Mouse (Mus musculus): Measurements from ENCODE around the gene Trappc4. TPM values are rescaled to one million over a fixed set of nuclear protein-coding genes. Genes with fewer than 3 reads are reported as not detected.
A peak's percentile ranks its signal among the peaks of the same experiment; 100 is the strongest.

Trappc4 gene
- total and polyA plus RNA-seq, 3 experiments: 129 to 140 TPM; not detected in 1

DNA sequence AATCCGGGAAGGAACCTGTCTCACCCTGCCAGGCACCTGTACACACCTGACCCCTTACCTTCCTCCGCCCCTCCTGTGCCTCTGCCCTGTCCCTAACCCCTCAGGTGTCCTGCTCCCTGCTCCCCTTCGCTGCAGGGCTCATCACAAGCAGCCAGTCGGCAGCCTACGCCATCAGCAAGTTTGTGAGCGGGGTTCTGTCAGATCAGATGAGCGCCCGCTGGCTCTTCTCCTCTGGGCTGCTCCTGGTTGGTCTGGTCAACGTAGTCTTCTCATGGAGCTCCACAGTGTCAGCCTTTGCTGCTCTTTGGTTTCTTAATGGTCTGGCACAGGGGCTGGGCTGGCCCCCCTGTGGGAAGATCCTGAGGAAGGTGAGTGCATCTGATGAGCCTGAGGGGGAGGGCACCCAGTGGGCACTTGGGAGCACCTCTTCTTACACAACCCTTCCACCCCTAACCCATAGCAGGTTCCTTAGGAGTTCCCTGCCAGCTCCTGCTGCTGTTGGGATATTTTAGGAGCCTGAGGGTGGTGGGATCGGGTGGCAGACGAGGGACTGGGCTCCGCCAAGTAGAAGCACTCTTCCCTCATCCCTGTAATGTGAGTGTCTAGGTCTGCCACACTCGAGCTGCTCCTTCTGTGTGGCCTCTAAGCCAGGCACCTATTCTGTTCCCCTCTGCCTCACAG lies 8.1 kb downstream of the Trappc4 start:
- peaks cover 0 to 14% of the 10 kb centered on the region in 2 experiments; a peak in 2 of 4 replicates for H3K4me1 ChIP-seq (ENCODE audit: control insufficient read depth in 1 of 2, insufficient read depth in 2 of 2, low read length in 2 of 2)

DNA sequence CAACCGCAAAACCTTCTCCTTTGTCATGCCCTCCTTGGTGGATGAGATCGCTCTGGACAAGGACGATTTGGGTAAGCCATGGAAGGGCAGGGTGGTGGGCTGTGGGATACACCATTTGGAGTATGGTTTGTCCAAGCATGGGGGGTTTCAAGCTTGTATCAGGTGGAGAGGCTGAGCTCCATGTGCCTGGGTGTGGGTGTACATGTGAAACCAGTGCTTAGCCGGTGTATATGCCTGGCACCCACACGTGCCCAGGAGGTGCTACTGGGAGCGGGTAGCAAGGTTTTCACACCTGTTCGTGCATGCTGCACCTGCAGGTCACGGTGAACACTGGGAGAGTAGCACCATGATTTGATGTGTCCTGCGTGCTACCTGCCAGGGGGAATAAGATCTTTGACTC lies 8.8 kb downstream of the Trappc4 start:
- DNase-seq (ENCODE audit: low read depth, low spot score): no peak
- Histone ChIP-seq H3K4me3 (ENCODE audit: control insufficient read depth in 1 of 2, insufficient read depth in 1 of 2, low read depth in 2 of 2, low read length in 2 of 2) (peak overlapping the region; percentile 72 to 73; a peak in 3 of 4 replicates), H3K27ac (ENCODE audit: control insufficient read depth, low read depth, low read length) (no peak overlapping the region), H3K9ac (ENCODE audit: control insufficient read depth, low read depth, low read length, poor library complexity, severe bottlenecking) (peak overlapping the region; percentile 80), H3K27me3 (ENCODE audit: control insufficient read depth in 1 of 2, insufficient read depth in 2 of 2, low read length in 2 of 2) (no peaks in the 10 kb centered on the region), H3K9me3 (replicated peaks; ENCODE audit: insufficient read depth, low read length) (no peaks in the 10 kb centered on the region), H3K4me1 (ENCODE audit: control insufficient read depth in 1 of 2, insufficient read depth in 2 of 2, low read length in 2 of 2) (peaks cover 0 to 14% of the 10 kb centered on the region in 2 experiments; a peak in 2 of 4 replicates), H3K36me3 (ENCODE audit: control insufficient read depth in 1 of 2, insufficient read depth in 2 of 2, low read length in 2 of 2) (peaks cover 3 to 4% of the 10 kb centered on the region in 2 experiments), H3K79me2 (ENCODE audit: control insufficient read depth, insufficient read depth, low read length, poor library complexity) (peaks cover 8% of the 10 kb centered on the region; the same call in 1 of the 2 replicates)
- no peak for TF ChIP-seq EP300 (IDR thresholded peaks at IDR 0.05; ENCODE audit: low read depth in 1 of 2, low read length in 2 of 2)
- TF ChIP-seq SIN3A (IDR thresholded peaks at IDR 0.05; ENCODE audit: low read length): no peak
- no peak for TF ChIP-seq ZMIZ1 (IDR thresholded peaks at IDR 0.05; ENCODE audit: low read depth, low read length)
- TF ChIP-seq CHD1 (IDR thresholded peaks at IDR 0.05; ENCODE audit: low read depth, low read length): no peak
- no peak for TF ChIP-seq BHLHE40 (IDR thresholded peaks at IDR 0.05; ENCODE audit: borderline replicate concordance, low read depth, low read length)
- no peak for TF ChIP-seq POLR2AphosphoS5 (IDR thresholded peaks at IDR 0.05; ENCODE audit: borderline replicate concordance, low read depth, low read length)
- TF ChIP-seq JUND (IDR thresholded peaks at IDR 0.05; ENCODE audit: low read depth, low read length): no peak
- TF ChIP-seq CTCF (IDR thresholded peaks at IDR 0.05 in 2 of 3, conservative IDR thresholded peaks at IDR 0.05 in 1 of 3; ENCODE audit: control insufficient read depth in 1 of 3, insufficient read depth in 1 of 3, low read depth in 2 of 3, low read length in 3 of 3, poor library complexity in 1 of 3, severe bottlenecking in 1 of 3): no peak
- TF ChIP-seq MXI1 (IDR thresholded peaks at IDR 0.05; ENCODE audit: low read depth, low read length): no peak
- TF ChIP-seq KAT2A (conservative IDR thresholded peaks at IDR 0.05; ENCODE audit: low read depth, low read length): no peak
- no peak for TF ChIP-seq MAZ (IDR thresholded peaks at IDR 0.05; ENCODE audit: low read depth, low read length)
- no peak for TF ChIP-seq NELFE (IDR thresholded peaks at IDR 0.05; ENCODE audit: low read depth, low read length)
- no peak for TF ChIP-seq USF2 (IDR thresholded peaks at IDR 0.05; ENCODE audit: borderline replicate concordance in 1 of 2, insufficient read depth in 1 of 2, low read depth in 1 of 2, low read length in 2 of 2)
- TF ChIP-seq POLR2A (IDR thresholded peaks at IDR 0.05; ENCODE audit: control insufficient read depth in 1 of 2, insufficient read depth in 1 of 2, low read depth in 1 of 2, low read length in 2 of 2, poor library complexity in 1 of 2): no peak
- no peak for TF ChIP-seq RCOR1 (IDR thresholded peaks at IDR 0.05; ENCODE audit: low read depth, low read length)
- TF ChIP-seq SMC3 (IDR thresholded peaks at IDR 0.05; ENCODE audit: low read depth, low read length): no peak

More for the DNA sequence above, 8.1 kb downstream of the Trappc4 start:
- H3K9ac ChIP-seq (ENCODE audit: control insufficient read depth, low read depth, low read length, poor library complexity, severe bottlenecking): no peak overlapping the region
- TF ChIP-seq USF2 (IDR thresholded peaks at IDR 0.05; ENCODE audit: borderline replicate concordance in 1 of 2, insufficient read depth in 1 of 2, low read depth in 1 of 2, low read length in 2 of 2) (no peak), ETS1 (IDR thresholded peaks at IDR 0.05; ENCODE audit: low read depth, low read length) (no peak), NRF1 (IDR thresholded peaks at IDR 0.05; ENCODE audit: insufficient read depth, low read depth, low read length, poor library complexity, severe bottlenecking) (no peak), ZMIZ1 (IDR thresholded peaks at IDR 0.05; ENCODE audit: low read depth, low read length) (no peak), GATA1 (IDR thresholded peaks at IDR 0.05; ENCODE audit: low read depth, low read length) (no peak), TCF12 (IDR thresholded peaks at IDR 0.05; ENCODE audit: low read depth, low read length) (no peak), MYB (IDR thresholded peaks at IDR 0.05; ENCODE audit: low read depth, low read length) (no peak), POLR2AphosphoS5 (IDR thresholded peaks at IDR 0.05; ENCODE audit: borderline replicate concordance, low read depth, low read length) (no peak), SIN3A (IDR thresholded peaks at IDR 0.05; ENCODE audit: low read length) (no peak), USF1 (IDR thresholded peaks at IDR 0.05; ENCODE audit: low read depth, low read length) (no peak), ELF1 (IDR thresholded peaks at IDR 0.05; ENCODE audit: low read depth, low read length) (no peak), UBTF (IDR thresholded peaks at IDR 0.05; ENCODE audit: borderline replicate concordance, insufficient read depth, low read depth, low read length) (no peak), RAD21 (IDR thresholded peaks at IDR 0.05; ENCODE audit: low read depth, low read length) (no peak), KAT2A (conservative IDR thresholded peaks at IDR 0.05; ENCODE audit: low read depth, low read length) (no peak), MYC (IDR thresholded peaks at IDR 0.05; ENCODE audit: low read depth, low read length) (no peak), TBP (IDR thresholded peaks at IDR 0.05; ENCODE audit: low read depth, low read length) (no peak)
- H3K36me3 ChIP-seq (ENCODE audit: control insufficient read depth in 1 of 2, insufficient read depth in 2 of 2, low read length in 2 of 2): peaks cover 4 to 5% of the 10 kb centered on the region in 2 experiments
- DNase-seq (ENCODE audit: low read depth, low spot score): no peak
- H3K4me3 ChIP-seq (ENCODE audit: control insufficient read depth in 1 of 2, insufficient read depth in 1 of 2, low read depth in 2 of 2, low read length in 2 of 2): no peak overlapping the region
- H3K9me3 ChIP-seq (replicated peaks; ENCODE audit: insufficient read depth, low read length): no peaks in the 10 kb centered on the region
- peaks cover 8% of the 10 kb centered on the region; the same call in 1 of the 2 replicates for H3K79me2 ChIP-seq (ENCODE audit: control insufficient read depth, insufficient read depth, low read length, poor library complexity)
- H3K27ac ChIP-seq (ENCODE audit: control insufficient read depth, low read depth, low read length): no peak overlapping the region
- H3K27me3 ChIP-seq (ENCODE audit: control insufficient read depth in 1 of 2, insufficient read depth in 2 of 2, low read length in 2 of 2): no peaks in the 10 kb centered on the region

Measured in MEL (cell line).